Mouse (Mus musculus) stomach, postnatal 0 days (tissue): ENCODE data around the gene Ipo5. TPM values are rescaled to one million over a fixed set of nuclear protein-coding genes. Genes with fewer than 3 reads are reported as not detected.
A peak's percentile ranks its signal among the peaks of the same experiment; 100 is the strongest.

Experiments used
- ATAC-seq: fragments of 200-750 bp; cut with Nextera tagmentation; 2 replicates; pipeline ENCODE4 v1.8.0; 2017; ENCODE audit not compliant: low FRiP score, low TSS enrichment
- DNase-seq: peaks from one replicate; pipeline ENCODE4 v3.0.0-alpha.2; 2016; ENCODE audit warnings: low spot score
- H3K27ac ChIP-seq: fragments of 300-500 bp; sonication (generic); replicated peaks from 2 replicates; pipeline ENCODE4 v1.5.1; 2014; ENCODE audit warnings: mild to moderate bottlenecking, control low read depth
- H3K27me3 ChIP-seq: fragments of 300-500 bp; sonication (generic); 2 replicates; pipeline ENCODE4 v1.6.1; 2014; ENCODE audit warnings: low read length; ENCODE audit not compliant: control insufficient read depth, insufficient read depth
- H3K36me3 ChIP-seq: fragments of 300-500 bp; sonication (generic); 2 replicates; pipeline ENCODE4 v1.6.1; 2014; ENCODE audit warnings: low read length, mixed read lengths; ENCODE audit not compliant: control insufficient read depth, insufficient read depth
- H3K4me1 ChIP-seq: fragments of 300-500 bp; sonication (generic); replicated peaks from 2 replicates; pipeline ENCODE4 v1.6.1; 2014; ENCODE audit warnings: antibody characterized with exemption; ENCODE audit not compliant: control insufficient read depth, insufficient read depth
- H3K4me2 ChIP-seq: fragments of 300-500 bp; sonication (generic); replicated peaks from 2 replicates; pipeline ENCODE4 v1.6.1; 2014; ENCODE audit warnings: low read depth, mild to moderate bottlenecking, control low read depth, moderate library complexity
- H3K4me3 ChIP-seq: fragments of 300-500 bp; sonication (generic); 2 replicates; pipeline ENCODE4 v1.5.1; 2014; ENCODE audit warnings: low read depth, low read length, control low read depth
- H3K9ac ChIP-seq: fragments of 300-500 bp; sonication (generic); 2 replicates; pipeline ENCODE4 v1.6.1; 2014; ENCODE audit warnings: mild to moderate bottlenecking, low read length, control low read depth, mixed read lengths
- H3K9me3 ChIP-seq: fragments of 300-500 bp; sonication (generic); 2 replicates; pipeline ENCODE4 v1.6.1; 2016; ENCODE audit warnings: low read length; ENCODE audit not compliant: control insufficient read depth
- CTCF ChIP-seq: IDR thresholded peaks from 2 replicates; pipeline ENCODE4 v1.5.1; 2016; ENCODE audit warnings: antibody characterized with exemption, low read depth, mild to moderate bottlenecking, moderate library complexity
- EP300 ChIP-seq: optimal IDR thresholded peaks from 2 replicates; pipeline ENCODE3; 2016; ENCODE audit warnings: antibody characterized with exemption
- WGBS: fragments of 180-500 bp; shearing (Covaris S2); extraction: QIAGEN DNeasy Blood & Tissue Kit; methylation state at CpG from one replicate; pipeline ENCODE4 v1.1.7; 2014; 5-methylcytosine and 5-hydroxymethylcytosine counted together
- polyA plus RNA-seq: library from polyadenylated mRNA; unstranded; fragments of >200 nt; fragmentation: Nextera tagmentation; extraction: Ambion mirVana; gene quantifications from 2 replicates; pipeline ENCODE4 v1.2.1, GENCODE M21; 2015

Ipo5 gene
- polyA plus RNA-seq, 1 experiment from 2014 or later, result 31.5 TPM

DNA sequence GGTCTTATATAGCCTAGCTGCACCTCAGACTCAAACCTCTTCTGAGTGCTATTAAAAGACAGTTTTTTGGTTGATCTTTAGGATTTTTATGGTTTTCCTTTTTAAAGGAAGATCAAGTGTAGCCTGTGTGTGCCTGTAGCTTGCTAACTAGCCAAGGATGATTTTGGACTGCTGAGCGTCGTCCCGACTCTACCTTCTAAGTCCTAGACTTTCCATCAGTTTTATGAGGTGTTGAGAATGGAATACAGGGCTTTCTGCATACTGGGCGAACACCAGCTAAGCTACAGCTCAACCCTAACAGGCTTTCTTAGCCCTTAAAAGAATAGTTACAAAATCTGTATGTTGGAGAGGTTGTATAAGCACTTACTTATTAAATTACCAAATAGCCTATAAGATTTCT is 13.0 kb downstream of the Ipo5 start:
- Histone ChIP-seq H3K27ac (no peak overlapping the region), H3K4me3 (no peak overlapping the region), H3K9ac (no peak overlapping the region), H3K4me2 (no peak overlapping the region), H3K36me3 (peaks cover 39% of the 10 kb centered on the region), H3K4me1 (no peaks in the 10 kb centered on the region), H3K27me3 (no peaks in the 10 kb centered on the region), H3K9me3 (no peaks in the 10 kb centered on the region)
- DNase-seq (no peak), ATAC-seq (no peak)
- TF ChIP-seq EP300 (no peak), CTCF (no peak)
- WGBS, result 97% methylated on average over 4 of the region's 4 CpGs

GRCm38 (mm10) chr14:120925731-120926585 is 14.9 kb downstream of the Ipo5 start:
- WGBS, result 82% methylated on average over 14 of the region's 14 CpGs
- ATAC-seq (no peak), DNase-seq (no peak)
- TF ChIP-seq CTCF (no peak), EP300 (no peak)
- Histone ChIP-seq H3K36me3 (peaks cover 36% of the 10 kb centered on the region), H3K9me3 (no peaks in the 10 kb centered on the region), H3K27me3 (no peaks in the 10 kb centered on the region), H3K9ac (no peak overlapping the region), H3K4me1 (no peaks in the 10 kb centered on the region), H3K27ac (no peak overlapping the region), H3K4me3 (no peak overlapping the region), H3K4me2 (no peak overlapping the region)

- Histone ChIP-seq H3K27me3 (no peaks in the 10 kb centered on the region), H3K36me3 (peaks cover 23% of the 10 kb centered on the region), H3K27ac (no peak overlapping the region), H3K4me1 (no peaks in the 10 kb centered on the region), H3K9ac (no peak overlapping the region), H3K4me2 (no peak overlapping the region), H3K9me3 (no peaks in the 10 kb centered on the region), H3K4me3 (no peak overlapping the region)
- 73% methylated on average over 4 of the region's 4 CpGs for WGBS
- ATAC-seq (no peak), DNase-seq (no peak)
- TF ChIP-seq CTCF, result no peak
Observed at GRCm38 (mm10) chr14:120931236-120931635, 20.2 kb downstream of the Ipo5 start.

DNA sequence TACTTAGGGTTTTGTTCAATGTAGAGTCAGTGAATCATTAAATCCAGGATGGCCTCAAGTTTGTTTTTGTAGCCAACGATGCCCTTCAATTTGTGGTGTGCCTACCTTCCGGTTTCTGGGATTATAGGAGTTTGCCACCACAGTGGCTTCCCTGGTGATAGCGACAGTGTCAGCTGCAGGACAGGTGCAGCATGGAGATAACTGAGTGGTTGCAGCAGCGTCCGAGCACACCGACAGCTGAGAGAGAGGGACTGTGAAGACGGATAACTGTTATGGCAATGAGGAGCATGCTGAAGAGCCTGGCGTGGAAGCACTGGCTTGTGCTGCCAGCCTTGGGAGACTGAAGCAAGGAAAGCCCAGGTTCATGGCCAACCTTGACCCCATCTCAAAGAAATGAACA is 22.6 kb downstream of the Ipo5 start:
- H3K4me2 ChIP-seq, result no peak overlapping the region
- no peak for ATAC-seq
- no peak for TF ChIP-seq CTCF
- no peak for TF ChIP-seq EP300
- H3K36me3 ChIP-seq, result peaks cover 22% of the 10 kb centered on the region
- H3K9ac ChIP-seq, result no peak overlapping the region
- no peak overlapping the region for H3K4me3 ChIP-seq
- no peaks in the 10 kb centered on the region for H3K4me1 ChIP-seq
- H3K9me3 ChIP-seq, result no peaks in the 10 kb centered on the region
- DNase-seq, result no peak
- H3K27ac ChIP-seq, result no peak overlapping the region
- no peaks in the 10 kb centered on the region for H3K27me3 ChIP-seq
- WGBS, result 92% methylated on average over 8 of the region's 8 CpGs

DNA sequence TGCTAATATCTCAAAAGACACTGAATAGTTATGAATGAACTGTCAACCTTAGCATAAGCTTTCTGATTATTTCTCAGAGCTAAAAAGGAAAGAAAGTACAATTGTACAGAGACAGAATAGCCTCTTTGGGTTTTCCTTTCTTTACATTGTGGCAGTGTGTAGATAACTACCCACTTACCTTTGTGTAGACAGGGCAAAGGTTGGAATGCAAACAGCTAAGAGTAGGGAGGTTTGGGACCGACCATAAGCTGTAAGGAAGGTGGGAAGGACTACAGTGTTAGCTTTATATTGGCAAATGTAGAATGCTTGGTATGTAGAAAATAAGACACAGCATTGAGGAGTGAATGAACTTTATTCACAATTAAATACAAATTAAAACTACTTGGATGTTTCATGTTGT is 26.1 kb downstream of the Ipo5 start:
- H3K4me3 ChIP-seq, result no peak overlapping the region
- no peaks in the 10 kb centered on the region for H3K4me1 ChIP-seq
- H3K36me3 ChIP-seq, result peaks cover 29% of the 10 kb centered on the region
- TF ChIP-seq EP300 (no peak), CTCF (no peak)
- no peaks in the 10 kb centered on the region for H3K9me3 ChIP-seq
- WGBS, result 49% methylated on average over 1 of the region's 1 CpGs
- DNase-seq, result no peak
- H3K27ac ChIP-seq, result no peak overlapping the region
- H3K9ac ChIP-seq, result no peak overlapping the region
- H3K4me2 ChIP-seq, result no peak overlapping the region
- H3K27me3 ChIP-seq, result no peaks in the 10 kb centered on the region
- ATAC-seq, result peak; percentile 61; the same call in 1 of the 2 replicates

GRCm38 (mm10) chr14:120942803-120943202 is 31.8 kb downstream of the Ipo5 start:
- H3K4me3 ChIP-seq, result no peak overlapping the region
- no peak for ATAC-seq
- WGBS, result 59% methylated on average over 9 of the region's 9 CpGs

More at GRCm38 (mm10) chr14:120942803-120943202, 31.8 kb downstream of the Ipo5 start:
- TF ChIP-seq EP300, result no peak
- no peak for TF ChIP-seq CTCF
- Histone ChIP-seq H3K4me1 (no peaks in the 10 kb centered on the region), H3K9me3 (no peaks in the 10 kb centered on the region), H3K4me2 (no peak overlapping the region), H3K27ac (no peak overlapping the region), H3K9ac (no peak overlapping the region), H3K27me3 (no peaks in the 10 kb centered on the region), H3K36me3 (peaks cover 24% of the 10 kb centered on the region)
- DNase-seq, result no peak
